Mouse (Mus musculus) layer of hippocampus, postnatal 10 days (tissue): ENCODE results near the gene Ids. TPM values are rescaled to one million over a fixed set of nuclear protein-coding genes. Genes with fewer than 3 reads are reported as not detected.
"Not testable (repeated sequence)": the region's sequence is repeated elsewhere in the genome, so short reads cannot be mapped to it uniquely, and the experiment has no call there.

Source experiments
- DNase-seq, 2 experiments: peaks; one replicate each; pipeline ENCODE4 v3.0.0; 2021; ENCODE audit warnings: low spot score in 2 of 2
- long read RNA-seq: library from polyadenylated mRNA; stranded (forward); transcript quantifications from one replicate; pipeline ENCODE4 v2.0.0, GENCODE M21; 2023
- total RNA-seq, 2 experiments: library from RNA; stranded (reverse); gene quantifications; 2 replicates each; pipeline ENCODE4 v1.2.3; 2021

Ids gene
- 100 to 1,000 TPM; 283 to 303 TPM for total RNA-seq
- long read RNA-seq, full-length matches to known transcripts = 16 of 58 reads
- long read RNA-seq, partial matches to known transcripts = 2 of 58 reads
- long read RNA-seq, other reads (novel, unspliced or antisense) = 40 of 58 reads

- DNase-seq = peak; percentile 72 to 81
These were observed at the start of gene Ids for GRCm38 (mm10) chrX:70364661-70365613. Gene Ids (minus strand): TSS chrX:70365084.

DNA sequence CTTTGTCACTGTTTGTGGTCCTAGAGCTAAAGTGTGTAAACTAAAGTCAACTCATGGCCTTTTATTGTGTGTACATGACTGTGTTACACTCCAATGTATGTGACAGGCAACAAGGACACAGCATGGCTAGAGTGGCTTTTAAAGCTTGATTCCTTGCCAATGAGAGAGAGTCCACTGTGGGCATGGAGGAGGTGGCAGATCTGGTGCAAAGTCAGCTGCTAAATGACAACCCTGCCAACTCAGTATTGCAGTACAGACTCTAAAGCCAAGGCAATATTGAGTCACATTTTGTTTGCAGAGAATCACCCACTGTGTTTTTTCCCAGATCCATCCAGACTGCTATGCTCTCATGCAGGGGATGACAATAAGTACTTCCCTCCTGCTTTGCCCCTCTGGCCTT lies 27.8 kb upstream of the Ids start:
- not testable (repeated sequence) for DNase-seq

GRCm38 (mm10) chrX:70385962-70386351 lies 21.1 kb upstream of the Ids start:
- no peak for DNase-seq

DNA sequence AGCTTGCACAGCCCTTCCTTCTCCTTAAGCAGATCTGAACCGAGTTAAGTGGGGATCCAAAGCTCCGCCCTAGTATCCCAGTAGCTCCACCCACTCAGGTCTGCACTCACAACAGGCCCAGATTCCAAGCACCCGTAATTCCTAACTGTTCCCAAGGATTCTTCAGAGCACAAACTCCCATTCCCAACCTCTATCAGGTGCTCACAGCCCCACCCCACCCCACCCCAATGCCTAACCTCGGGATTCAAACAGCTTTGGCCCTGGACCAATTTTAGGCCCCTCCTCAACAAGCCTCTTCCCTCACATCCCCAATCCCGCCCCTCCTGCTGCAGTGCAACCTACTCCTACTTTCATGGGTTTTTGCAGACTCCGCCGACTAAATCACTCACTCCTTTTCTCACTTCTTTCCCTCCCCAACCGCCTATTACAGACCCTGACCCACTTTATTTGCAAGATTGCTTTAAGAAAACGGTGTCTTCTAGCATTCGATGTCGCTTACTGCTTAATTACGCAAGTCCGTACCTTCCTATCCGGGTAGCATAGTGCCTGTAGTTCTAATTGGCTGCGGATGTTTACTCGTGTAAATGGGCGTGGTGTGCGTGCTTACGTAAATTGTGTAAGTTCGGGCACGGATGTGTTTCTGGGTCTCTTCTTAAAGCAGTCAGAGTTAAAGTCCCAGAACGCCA lies 20.5 kb upstream of the Ids start, which contains the start of gene 1110012L19Rik:
Gene 1110012L19Rik, plus strand, starts transcription at position 602 of the 686 bp plus-strand sequence.
- peak; percentile 55 to 60 for DNase-seq

GRCm38 (mm10) chrX:70384917-70385275 lies 20.0 kb upstream of the Ids start:
- DNase-seq = no peak

- DNase-seq = not testable (repeated sequence)
These were observed 9.7 kb upstream of the Ids start for GRCm38 (mm10) chrX:70374469-70375110.

DNA sequence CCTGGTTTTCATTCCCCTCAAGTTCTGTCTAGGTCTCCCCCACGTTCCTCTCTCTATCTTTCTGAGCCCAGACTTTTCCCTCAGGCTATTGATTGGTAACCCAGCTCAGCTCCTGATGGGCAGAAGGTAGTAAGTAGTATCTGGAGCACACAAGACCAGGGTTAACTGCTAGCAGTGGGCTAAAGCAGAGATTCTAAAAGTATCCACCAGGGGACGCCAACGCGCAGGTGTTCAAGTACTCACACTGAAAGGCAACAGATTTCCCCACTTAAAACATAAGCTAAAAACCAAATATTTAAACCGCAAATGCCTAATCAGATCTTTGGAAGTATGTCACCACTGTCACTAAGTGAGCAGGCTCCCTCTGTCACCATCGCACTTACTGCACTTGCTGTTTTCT lies 4.9 kb upstream of the Ids start:
- not testable (repeated sequence) for DNase-seq

DNA sequence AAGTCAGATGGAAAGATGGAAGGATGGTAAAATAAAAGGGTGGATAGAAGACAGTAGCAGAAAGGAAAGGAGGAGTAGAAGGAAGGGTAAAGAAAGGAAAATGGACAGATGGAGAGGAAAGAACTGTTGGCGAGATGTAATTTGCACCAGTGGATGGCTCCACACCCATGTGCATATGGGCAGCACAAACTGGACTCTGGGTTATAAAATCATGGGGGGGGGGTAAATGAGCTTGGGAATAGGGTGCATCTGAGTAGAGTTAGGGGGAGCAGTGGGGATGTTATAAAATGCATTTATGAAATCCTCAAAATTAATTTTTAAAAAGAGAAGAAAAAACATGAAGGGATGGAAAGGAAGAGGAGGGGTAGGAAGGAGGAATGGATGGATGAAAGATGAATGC lies 682 bp downstream of the Ids start:
- DNase-seq = no peak

DNA sequence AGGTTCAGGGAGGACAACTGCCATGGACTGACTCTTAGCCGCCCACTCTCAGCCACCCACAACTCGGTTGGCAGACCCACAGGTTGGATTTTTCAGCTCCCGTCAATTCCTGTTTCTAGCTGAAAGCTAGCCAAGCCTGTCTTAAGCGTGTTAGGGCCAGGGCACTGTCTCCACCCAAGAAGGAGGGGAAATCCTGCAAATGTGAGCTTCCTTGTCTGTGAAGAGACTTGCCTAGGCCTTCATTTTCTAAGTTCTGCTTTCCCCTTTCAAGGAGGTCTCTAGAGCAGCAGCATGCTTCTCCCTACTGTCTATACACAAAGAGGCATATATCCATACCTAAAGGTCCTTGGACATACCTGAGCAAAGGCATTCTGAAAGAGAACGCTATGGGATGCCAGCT lies 1.4 kb downstream of the Ids start:
- DNase-seq = no peak

- DNase-seq = no peak
These were observed 1.9 kb downstream of the Ids start for GRCm38 (mm10) chrX:70362985-70363384.

DNA sequence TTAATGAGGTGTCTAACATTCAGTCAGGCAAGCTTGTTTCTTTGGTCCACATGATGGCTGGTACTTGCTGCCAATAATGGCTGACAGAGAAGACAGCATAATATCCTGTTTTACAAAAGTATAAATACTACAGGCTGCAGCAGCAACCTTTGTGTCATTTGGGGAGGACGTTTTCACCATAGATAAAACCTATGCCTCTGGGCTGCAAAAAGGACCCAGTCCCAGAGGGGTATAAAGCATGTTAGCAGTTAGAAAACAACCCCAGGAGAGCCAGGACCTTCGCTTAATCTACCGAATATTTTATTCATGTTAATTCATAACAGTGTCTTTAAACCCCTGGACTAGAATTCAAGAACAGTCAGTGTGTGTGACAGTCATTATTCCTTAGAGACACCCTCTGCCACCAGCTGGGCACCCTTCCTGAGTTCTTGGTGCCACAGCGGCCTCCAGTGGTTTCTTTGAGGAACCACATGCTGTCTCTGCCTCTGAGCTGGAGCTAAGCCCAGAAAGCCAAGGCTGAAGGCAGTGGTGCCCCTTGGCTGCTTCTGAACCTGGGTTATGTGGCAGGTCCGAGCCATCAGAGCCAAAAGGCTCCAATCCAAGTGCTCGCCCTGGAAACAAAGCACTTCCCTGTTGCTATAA lies 34.6 kb downstream of the Ids start:
- peak; percentile 71 to 81 for DNase-seq

- peak; percentile 12 to 20 for DNase-seq
These were observed 36.2 kb downstream of the Ids start for GRCm38 (mm10) chrX:70328530-70329143.

DNA sequence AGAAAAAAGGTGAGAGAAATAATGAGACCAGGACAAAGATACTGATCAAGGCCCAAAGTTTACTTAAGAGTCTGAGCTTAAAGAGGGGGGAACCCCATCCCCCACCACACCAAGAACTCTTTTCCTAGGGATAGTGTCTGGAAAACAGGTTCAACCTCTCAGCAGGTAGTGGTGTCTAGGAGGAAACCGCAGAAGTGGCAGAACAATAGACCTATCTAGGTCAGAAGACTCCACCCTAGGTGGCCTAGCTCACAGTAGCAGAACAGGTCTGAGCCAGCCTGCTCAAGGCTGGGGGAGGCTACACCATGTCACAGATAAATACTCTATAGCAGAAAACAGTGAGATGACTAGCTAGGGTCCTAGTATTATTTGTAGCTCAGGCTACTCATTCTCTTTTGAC lies 37.2 kb downstream of the Ids start:
- no peak for DNase-seq

DNA sequence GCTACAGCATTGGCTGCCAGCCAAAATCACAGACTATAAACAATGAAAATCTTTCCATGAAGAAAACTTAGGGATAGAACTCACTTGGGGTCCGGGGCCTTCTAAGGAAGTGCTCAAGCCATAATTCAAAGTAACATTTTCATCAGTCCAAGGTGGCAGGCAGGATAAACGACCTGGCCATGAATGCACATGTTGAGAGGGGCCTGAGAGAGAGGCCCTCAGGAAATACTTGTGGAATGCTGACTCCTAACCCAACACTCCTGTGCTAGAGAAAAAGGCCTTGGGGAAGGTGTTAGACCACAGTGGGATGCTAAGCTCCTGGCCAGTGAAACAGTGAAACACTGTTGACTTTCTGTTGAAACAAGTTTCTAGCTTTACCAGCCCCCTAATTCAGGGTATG lies 45.6 kb downstream of the Ids start:
- no peak for DNase-seq

- DNase-seq = no peak
These were observed 49.8 kb downstream of the Ids start for GRCm38 (mm10) chrX:70314949-70315641.

Other genes with a start within 250 kb of the Ids start
- 10 to 100 TPM; 15.1 to 19.7 TPM for gene 1110012L19Rik, start 20.8 kb upstream of the Ids start, total RNA-seq
- gene Tmem185a, start 112.1 kb upstream of the Ids start, total RNA-seq = 10 to 100 TPM; 29.8 to 39.0 TPM